Mouse (Mus musculus) intestine, embryonic 16.5 days (tissue): ENCODE data around the gene Ecel1. TPM values are rescaled to one million over a fixed set of nuclear protein-coding genes. Genes with fewer than 3 reads are reported as not detected.

Source experiments
- ATAC-seq: fragments of 200-750 bp; cut with Nextera tagmentation; 2 replicates; pipeline ENCODE4 v1.8.0; 2017; ENCODE audit warnings: moderate TSS enrichment, moderate library complexity
- H3K27ac ChIP-seq: fragments of 300-500 bp; sonication (generic); 2 replicates; pipeline ENCODE4 v1.5.1; 2014; ENCODE audit warnings: mild to moderate bottlenecking, low read length
- H3K27me3 ChIP-seq: fragments of 300-500 bp; sonication (generic); replicated peaks from 2 replicates; pipeline ENCODE4 v1.6.1; 2014; ENCODE audit warnings: low read length, control low read depth, mixed read lengths; ENCODE audit not compliant: control insufficient read depth, insufficient read depth
- H3K36me3 ChIP-seq: fragments of 300-500 bp; sonication (generic); 2 replicates; pipeline ENCODE4 v1.6.1; 2014; ENCODE audit warnings: low read length, control low read depth; ENCODE audit not compliant: control insufficient read depth, insufficient read depth
- H3K4me1 ChIP-seq: fragments of 300-500 bp; sonication (generic); 2 replicates; pipeline ENCODE4 v1.6.1; 2014; ENCODE audit warnings: low read length, control low read depth, mixed read lengths; ENCODE audit not compliant: control insufficient read depth, insufficient read depth
- H3K4me2 ChIP-seq: fragments of 300-500 bp; sonication (generic); 2 replicates; pipeline ENCODE4 v1.6.1; 2014; ENCODE audit warnings: low read depth, low read length, control low read depth
- H3K4me3 ChIP-seq: fragments of 300-500 bp; sonication (generic); 2 replicates; pipeline ENCODE4 v1.5.1; 2014; ENCODE audit warnings: mild to moderate bottlenecking, low read length
- H3K9ac ChIP-seq: fragments of 300-500 bp; sonication (generic); 2 replicates; pipeline ENCODE4 v1.6.1; 2014; ENCODE audit warnings: low read depth, low read length
- H3K9me3 ChIP-seq: fragments of 300-500 bp; sonication (generic); 2 replicates; pipeline ENCODE4 v1.6.1; 2016; ENCODE audit warnings: low read length, control low read depth; ENCODE audit not compliant: control insufficient read depth
- WGBS: fragments of 180-500 bp; shearing (Covaris S2); extraction: QIAGEN DNeasy Blood & Tissue Kit; methylation state at CpG from one replicate; pipeline ENCODE4 v1.1.7; 2014; 5-methylcytosine and 5-hydroxymethylcytosine counted together
- polyA plus RNA-seq: library from polyadenylated mRNA; unstranded; fragments of >200 nt; fragmentation: Nextera tagmentation; extraction: Ambion mirVana; gene quantifications from 2 replicates; pipeline ENCODE4 v1.2.1, GENCODE M21; 2015

Ecel1 gene
- polyA plus RNA-seq, 1 experiment from 2014 or later = 0.95 TPM

- no peak within 1 kb of the TSS for H3K9ac ChIP-seq
- H3K4me2 ChIP-seq = no peak within 1 kb of the TSS
- ATAC-seq = no peak
- H3K27ac ChIP-seq = no peak within 1 kb of the TSS
- peaks cover 8% of the 10 kb centered on the region; the same call in 1 of the 2 replicates for H3K4me1 ChIP-seq
- H3K27me3 ChIP-seq = peaks cover 20% of the 10 kb centered on the region
- no peaks in the 10 kb centered on the region for H3K9me3 ChIP-seq
- H3K4me3 ChIP-seq = no peak within 1 kb of the TSS
- WGBS = 31% methylated on average over 4 of the region's 4 CpGs
- no peaks in the 10 kb centered on the region for H3K36me3 ChIP-seq
Measured at GRCm38 (mm10) chr1:87190429-87190828, 34.1 kb upstream of the Ecel1 start, which contains the start of gene Chrnd. Gene Chrnd (plus strand): TSS chr1:87190607.

GRCm38 (mm10) chr1:87187037-87187355 is 30.7 kb upstream of the Ecel1 start:
- peak; percentile 36 for ATAC-seq
- Histone ChIP-seq H3K4me2 (peak overlapping the region; percentile 95), H3K27me3 (peaks cover 44% of the 10 kb centered on the region), H3K27ac (no peak overlapping the region), H3K9me3 (no peaks in the 10 kb centered on the region), H3K36me3 (no peaks in the 10 kb centered on the region), H3K9ac (peak overlapping the region; percentile 69), H3K4me3 (peak overlapping the region; percentile 63), H3K4me1 (peaks cover 15% of the 10 kb centered on the region; the same call in 1 of the 2 replicates)
- 0% methylated on average over 15 of the region's 15 CpGs for WGBS

GRCm38 (mm10) chr1:87186261-87187036 is 30.1 kb upstream of the Ecel1 start:
- H3K4me1 ChIP-seq = peaks cover 15% of the 10 kb centered on the region; the same call in 1 of the 2 replicates
- WGBS = 1% methylated on average over 54 of the region's 54 CpGs
- H3K9me3 ChIP-seq = no peaks in the 10 kb centered on the region
- peak; percentile 57 for ATAC-seq
- no peak overlapping the region for H3K27ac ChIP-seq
- no peaks in the 10 kb centered on the region for H3K36me3 ChIP-seq
- H3K4me2 ChIP-seq = peak overlapping the region; percentile 95
- peak overlapping the region; percentile 69 for H3K9ac ChIP-seq
- H3K27me3 ChIP-seq = peaks cover 44% of the 10 kb centered on the region
- peak overlapping the region; percentile 63 for H3K4me3 ChIP-seq

- Histone ChIP-seq H3K9ac (no peak overlapping the region), H3K4me1 (peaks cover 15% of the 10 kb centered on the region; the same call in 1 of the 2 replicates), H3K27ac (no peak overlapping the region), H3K4me2 (no peak overlapping the region), H3K36me3 (no peaks in the 10 kb centered on the region), H3K4me3 (no peak overlapping the region), H3K27me3 (peaks cover 46% of the 10 kb centered on the region), H3K9me3 (no peaks in the 10 kb centered on the region)
- 0 out of 2 replicates have a peak, but pooled peaks have one; percentile 6 for ATAC-seq
- 17% methylated on average over 13 of the region's 13 CpGs for WGBS
Measured at GRCm38 (mm10) chr1:87185526-87185925, 29.2 kb upstream of the Ecel1 start.

- H3K27me3 ChIP-seq = peaks cover 48% of the 10 kb centered on the region
Measured at GRCm38 (mm10) chr1:87184751-87185139, 28.4 kb upstream of the Ecel1 start.

GRCm38 (mm10) chr1:87183998-87184750 is 27.9 kb upstream of the Ecel1 start:
- no peak overlapping the region for H3K27ac ChIP-seq
- H3K4me3 ChIP-seq = no peak overlapping the region
- ATAC-seq = peak; percentile 7; the same call in 1 of the 2 replicates
- no peak overlapping the region for H3K9ac ChIP-seq
- 0 out of 2 replicates have a peak overlapping the region, but pooled peaks have one; percentile 9 for H3K4me2 ChIP-seq
- peaks cover 15% of the 10 kb centered on the region; the same call in 1 of the 2 replicates for H3K4me1 ChIP-seq
- H3K27me3 ChIP-seq = peaks cover 46% of the 10 kb centered on the region
- H3K36me3 ChIP-seq = no peaks in the 10 kb centered on the region
- no peaks in the 10 kb centered on the region for H3K9me3 ChIP-seq
- 31% methylated on average over 15 of the region's 15 CpGs for WGBS

More at GRCm38 (mm10) chr1:87184751-87185139, 28.4 kb upstream of the Ecel1 start:
- WGBS = 14% methylated on average over 20 of the region's 20 CpGs
- Histone ChIP-seq H3K27ac (no peak overlapping the region), H3K4me2 (peak overlapping the region; percentile 9; the same call in 1 of the 2 replicates), H3K36me3 (no peaks in the 10 kb centered on the region), H3K9ac (no peak overlapping the region), H3K9me3 (no peaks in the 10 kb centered on the region), H3K4me3 (no peak overlapping the region), H3K4me1 (peaks cover 15% of the 10 kb centered on the region; the same call in 1 of the 2 replicates)
- ATAC-seq = peak; percentile 61

- Histone ChIP-seq H3K36me3 (no peaks in the 10 kb centered on the region), H3K9me3 (no peaks in the 10 kb centered on the region), H3K27ac (no peak within 1 kb of the TSS), H3K27me3 (peaks cover 43% of the 10 kb centered on the region), H3K4me1 (peaks cover 15% of the 10 kb centered on the region; the same call in 1 of the 2 replicates), H3K4me3 (no peak within 1 kb of the TSS), H3K4me2 (no peak within 1 kb of the TSS), H3K9ac (no peak within 1 kb of the TSS)
- ATAC-seq = no peak
- 44% methylated on average over 9 of the region's 9 CpGs for WGBS
Measured at GRCm38 (mm10) chr1:87183013-87183412, 26.7 kb upstream of the Ecel1 start, which contains the start of gene Prss56. Gene Prss56 (plus strand): TSS chr1:87183313.

GRCm38 (mm10) chr1:87180896-87181295 is 24.6 kb upstream of the Ecel1 start:
- ATAC-seq = no peak
- Histone ChIP-seq H3K4me1 (peaks cover 11% of the 10 kb centered on the region; the same call in 1 of the 2 replicates), H3K27ac (no peak overlapping the region), H3K4me2 (no peak overlapping the region), H3K4me3 (no peak overlapping the region), H3K9ac (no peak overlapping the region), H3K27me3 (peaks cover 33% of the 10 kb centered on the region), H3K36me3 (no peaks in the 10 kb centered on the region), H3K9me3 (no peaks in the 10 kb centered on the region)
- 50% methylated on average over 5 of the region's 5 CpGs for WGBS

- no peaks in the 10 kb centered on the region for H3K9me3 ChIP-seq
- peak; percentile 73 for ATAC-seq
- H3K4me2 ChIP-seq = peak overlapping the region; percentile 20; the same call in 1 of the 2 replicates
- 16% methylated on average over 11 of the region's 11 CpGs for WGBS
- H3K27me3 ChIP-seq = peaks cover 9% of the 10 kb centered on the region
- H3K36me3 ChIP-seq = no peaks in the 10 kb centered on the region
- no peak overlapping the region for H3K9ac ChIP-seq
- no peak overlapping the region for H3K27ac ChIP-seq
- no peak overlapping the region for H3K4me3 ChIP-seq
- peaks cover 7% of the 10 kb centered on the region; the same call in 1 of the 2 replicates for H3K4me1 ChIP-seq
Measured at GRCm38 (mm10) chr1:87175852-87176292, 19.6 kb upstream of the Ecel1 start.
